Mouse (Mus musculus) adrenal gland, postnatal 25 days (tissue): ENCODE results near the gene Timm22. TPM values are rescaled to one million over a fixed set of nuclear protein-coding genes. Genes with fewer than 3 reads are reported as not detected.
A peak's percentile ranks its signal among the peaks of the same experiment; 100 is the strongest.

Source experiments
- DNase-seq: peaks from one replicate; pipeline ENCODE4 v3.0.0; 2021; ENCODE audit warnings: mixed read lengths
- long read RNA-seq: library from polyadenylated mRNA; stranded (forward); transcript quantifications from one replicate; pipeline ENCODE4 v2.0.0, GENCODE M21; 2021
- total RNA-seq: library from RNA; stranded (reverse); gene quantifications from 2 replicates; pipeline ENCODE4 v1.2.3, GENCODE M21; 2021

The Timm22 gene
- total RNA-seq: 38.9 and 47.4 TPM in 2 replicates
- long read RNA-seq, transcript Timm22-203 (3 exons, 362 nt): minor isoform, 5 of 47 reads
- long read RNA-seq, transcript Timm22-201 (4 exons, 2,817 nt): major isoform, 37 of 47 reads
- long read RNA-seq, partial matches to known transcripts: 1 of 47 reads
- long read RNA-seq, other reads (novel, unspliced or antisense): 2 of 47 reads

DNA sequence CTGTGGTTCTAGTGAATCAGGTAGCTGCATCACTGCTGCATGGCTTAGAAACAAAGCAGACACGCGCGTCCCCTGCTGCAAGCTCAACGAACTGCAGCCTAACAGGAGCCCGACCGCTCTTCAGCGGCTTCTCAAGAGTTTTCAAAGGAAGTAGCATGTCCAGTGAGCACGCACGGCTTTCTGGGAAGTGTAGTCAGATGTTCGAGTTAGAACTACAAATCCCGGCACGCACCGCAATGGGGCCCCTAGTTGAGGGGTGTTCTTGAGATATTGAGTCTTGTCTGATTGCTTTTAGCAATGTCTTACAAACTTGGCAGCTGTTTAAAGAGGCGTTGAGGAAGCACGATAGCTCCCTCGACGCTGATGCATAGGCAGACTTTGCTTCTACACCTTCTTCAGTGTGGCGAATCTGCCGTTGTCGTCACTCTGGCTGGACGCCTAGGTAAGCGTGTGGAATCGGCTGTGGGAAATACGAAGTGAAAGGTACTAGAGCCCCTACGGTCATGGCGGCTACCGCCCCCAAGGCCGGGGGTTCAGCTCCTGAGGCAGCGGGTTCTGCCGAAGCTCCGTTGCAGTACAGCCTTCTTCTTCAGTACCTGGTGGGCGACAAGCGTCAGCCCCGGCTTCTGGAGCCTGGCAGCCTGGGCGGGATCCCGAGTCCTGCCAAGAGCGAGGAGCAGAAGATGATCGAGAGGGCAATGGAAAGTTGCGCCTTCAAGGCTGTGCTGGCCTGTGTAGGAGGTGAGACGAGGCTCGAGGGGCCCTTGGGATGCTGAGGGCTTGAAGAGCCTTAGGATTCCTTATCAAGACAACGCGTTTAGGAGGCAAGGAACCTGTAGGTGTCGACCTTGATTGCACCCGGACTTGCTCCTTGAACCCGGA lies at the start of gene Timm22:
TSS of gene Timm22 (plus strand) at position 251 of the 882 bp plus-strand sequence.
- DNase-seq: peak; percentile 92

DNA sequence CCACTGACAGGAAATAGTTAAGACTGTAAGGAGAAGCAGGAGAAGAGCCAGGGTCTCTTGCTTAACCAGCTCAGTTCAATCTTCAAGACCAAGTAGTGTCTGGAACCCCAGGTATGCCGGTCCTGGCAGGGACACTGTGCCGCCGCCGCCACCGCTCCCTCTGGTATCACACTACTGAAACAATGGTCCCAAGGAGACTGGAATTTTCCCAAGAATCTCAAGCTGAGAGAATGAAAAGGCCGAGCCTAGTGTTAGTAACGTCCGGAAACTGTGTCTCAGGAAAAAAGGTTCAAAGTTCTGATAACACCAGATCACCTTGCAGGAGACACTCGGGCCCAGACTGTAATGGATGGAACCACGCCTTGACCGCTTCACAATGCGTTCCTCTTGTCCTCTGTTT lies 49.3 kb upstream of the Timm22 start:
- DNase-seq: no peak

DNA sequence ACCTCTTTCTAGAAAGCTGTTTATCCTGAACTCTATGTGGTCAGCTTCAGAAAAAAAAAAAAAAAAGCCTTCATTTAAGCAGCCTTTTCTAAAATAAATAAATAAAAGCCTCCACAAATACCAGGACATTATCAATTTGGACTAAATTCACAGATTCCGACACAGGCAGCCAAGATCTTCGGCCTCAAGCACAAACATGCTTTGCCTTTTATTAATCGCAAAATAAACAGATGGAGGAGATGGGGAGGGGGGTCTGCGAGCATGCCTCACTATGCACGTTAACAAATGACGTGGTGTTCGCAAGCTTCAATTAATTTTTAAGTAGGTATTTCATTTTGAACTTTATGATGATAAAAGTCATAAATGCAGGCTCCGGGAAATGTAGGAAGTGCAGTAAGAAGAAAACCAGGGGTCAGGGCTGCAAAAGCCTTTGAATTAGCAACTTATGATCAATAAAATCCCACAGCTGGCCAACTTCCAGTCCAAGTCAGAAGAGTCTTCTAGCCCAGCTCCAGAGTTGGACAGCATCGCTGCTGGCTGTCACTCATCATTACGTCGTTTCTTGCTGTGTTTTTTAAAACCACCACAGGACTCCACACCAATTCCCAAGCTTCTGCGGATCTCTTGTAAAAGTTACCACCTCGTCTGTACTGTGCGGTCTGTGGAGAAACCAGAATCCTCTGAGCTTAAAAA lies 48.0 kb upstream of the Timm22 start:
- DNase-seq: no peak

DNA sequence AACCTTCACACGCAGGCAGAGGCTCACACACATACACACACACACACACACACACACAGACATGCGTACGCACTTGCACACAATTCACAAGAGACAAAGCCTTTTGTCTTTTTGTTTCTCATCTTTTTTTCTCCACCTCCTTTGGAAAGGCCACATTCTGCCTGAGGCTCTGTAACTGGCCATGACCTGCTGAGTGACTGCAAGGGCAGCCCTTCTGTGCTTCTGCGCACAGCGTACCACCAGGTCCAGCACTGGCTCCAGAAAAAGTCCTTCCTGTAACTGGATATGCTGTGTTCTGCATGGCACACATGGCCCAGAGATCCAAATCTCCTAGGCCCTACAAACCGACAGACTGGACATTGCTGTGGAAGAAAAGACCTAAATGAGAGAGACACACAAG lies 46.5 kb upstream of the Timm22 start:
- DNase-seq: no peak

DNA sequence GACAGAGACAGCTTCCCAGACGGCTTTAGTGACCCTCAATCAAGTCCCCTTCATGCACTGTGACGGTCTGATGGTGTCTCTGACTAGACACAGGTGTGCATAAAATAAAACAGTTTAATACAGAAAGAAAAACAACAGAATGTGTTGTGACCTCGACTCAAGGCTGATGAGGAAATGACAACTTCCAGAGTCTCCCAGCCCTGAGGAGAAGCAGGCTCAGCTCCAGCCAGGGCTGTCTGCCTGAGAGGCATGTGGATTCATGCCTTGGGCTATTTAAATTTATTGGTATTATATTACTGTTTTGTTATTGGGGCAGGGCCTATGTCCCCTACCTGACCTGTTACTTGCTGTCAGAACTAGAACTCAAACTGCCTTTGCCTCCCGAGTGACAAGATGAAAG lies 45.3 kb upstream of the Timm22 start:
- DNase-seq: peak; percentile 25

DNA sequence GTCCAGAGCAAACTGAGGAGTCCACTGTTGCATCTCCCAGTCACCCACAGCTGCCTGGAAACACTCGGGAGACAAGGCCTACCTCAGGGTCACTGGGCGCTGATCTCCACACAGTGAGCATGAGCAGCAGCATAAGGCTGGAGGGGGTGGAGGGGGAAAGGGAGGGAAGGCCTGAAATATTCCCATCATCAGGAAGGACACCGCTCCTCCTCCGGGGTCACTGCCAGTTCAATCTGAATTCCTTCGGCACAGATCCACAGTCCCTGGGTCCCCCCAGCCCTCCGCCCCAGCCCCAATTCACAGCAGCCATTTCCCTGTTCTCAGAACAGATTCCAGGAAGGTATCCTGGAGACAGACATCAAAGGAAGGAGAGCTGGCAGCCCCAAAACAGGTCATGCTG lies 43.6 kb upstream of the Timm22 start:
- DNase-seq: peak; percentile 41

DNA sequence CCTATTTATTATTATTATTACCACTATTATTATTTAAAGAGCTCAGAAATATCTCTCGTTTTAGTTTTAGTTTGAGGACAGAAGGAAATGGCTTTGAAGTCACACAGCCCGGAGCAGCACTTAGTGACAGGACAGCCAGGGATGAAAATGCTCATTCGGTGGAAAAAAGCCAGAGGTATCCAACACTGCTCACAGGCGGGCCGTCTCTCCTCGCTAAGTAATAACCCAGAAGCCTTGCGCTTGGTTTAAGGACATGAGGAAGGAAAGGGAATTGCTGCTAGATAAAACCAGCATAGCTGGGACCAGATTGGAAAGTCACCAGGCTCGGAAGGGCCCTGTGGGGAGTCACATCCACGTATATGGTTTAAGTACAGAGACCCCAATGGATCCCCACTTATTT lies 43.1 kb upstream of the Timm22 start:
- no peak for DNase-seq

DNA sequence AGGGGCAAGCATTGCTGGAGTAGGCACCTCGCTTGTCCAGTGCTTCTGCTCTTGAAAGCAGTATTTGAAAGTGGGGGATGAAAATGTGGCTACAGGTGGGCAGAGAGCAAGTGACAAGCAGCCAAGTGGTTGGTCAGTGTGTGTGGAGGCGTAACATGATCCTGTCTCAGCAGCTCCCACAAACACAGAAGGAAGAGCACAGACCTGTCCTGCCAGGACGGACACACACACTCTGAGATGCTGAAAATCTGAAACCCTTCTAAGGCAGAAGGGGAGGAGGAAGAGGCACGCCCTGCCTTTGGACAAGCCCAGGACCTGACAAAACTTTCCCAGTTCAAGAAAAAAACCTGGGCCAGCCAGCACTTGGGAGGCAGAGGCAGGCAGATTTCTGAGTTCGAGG lies 42.7 kb upstream of the Timm22 start:
- no peak for DNase-seq

DNA sequence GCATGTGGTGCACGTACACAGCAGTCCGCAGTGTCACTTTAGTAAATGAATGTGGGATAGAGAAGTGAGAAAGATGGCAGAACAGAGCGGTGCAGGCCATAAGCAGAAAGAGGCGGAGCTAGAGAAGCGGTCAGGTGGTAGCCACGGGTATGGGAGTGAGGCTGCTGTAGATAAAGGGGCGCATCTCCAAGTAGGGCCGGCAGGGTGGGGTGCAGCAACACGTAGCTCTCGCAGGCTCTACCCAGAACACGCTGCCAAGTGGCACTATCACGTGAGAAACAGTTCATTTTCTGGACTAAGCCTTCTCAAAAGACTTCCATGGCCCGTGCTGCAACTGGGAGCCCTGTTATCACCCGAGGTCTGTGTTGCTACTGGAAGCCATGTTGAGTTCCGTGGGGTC lies 40.0 kb upstream of the Timm22 start:
- no peak for DNase-seq

DNA sequence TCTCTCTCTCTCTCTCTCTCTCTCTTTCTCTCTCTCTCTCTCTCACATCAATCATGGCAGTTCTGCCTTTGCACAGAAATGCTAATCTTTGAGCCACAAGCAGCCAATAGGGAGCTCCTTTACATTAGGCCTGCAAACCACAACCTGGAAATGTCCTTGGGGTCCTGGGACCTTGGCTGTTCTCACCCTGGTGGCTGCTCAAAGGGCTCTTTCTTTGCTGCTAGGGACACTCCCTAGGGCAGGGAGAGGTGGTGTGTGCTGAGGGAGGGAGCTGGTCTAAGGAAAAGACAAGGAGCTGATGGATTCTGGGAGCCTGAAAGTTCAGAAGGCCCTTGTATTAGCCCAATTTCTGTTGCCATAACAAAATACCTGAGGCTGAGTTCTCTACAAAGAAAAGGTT lies 36.3 kb upstream of the Timm22 start:
- DNase-seq: no peak

DNA sequence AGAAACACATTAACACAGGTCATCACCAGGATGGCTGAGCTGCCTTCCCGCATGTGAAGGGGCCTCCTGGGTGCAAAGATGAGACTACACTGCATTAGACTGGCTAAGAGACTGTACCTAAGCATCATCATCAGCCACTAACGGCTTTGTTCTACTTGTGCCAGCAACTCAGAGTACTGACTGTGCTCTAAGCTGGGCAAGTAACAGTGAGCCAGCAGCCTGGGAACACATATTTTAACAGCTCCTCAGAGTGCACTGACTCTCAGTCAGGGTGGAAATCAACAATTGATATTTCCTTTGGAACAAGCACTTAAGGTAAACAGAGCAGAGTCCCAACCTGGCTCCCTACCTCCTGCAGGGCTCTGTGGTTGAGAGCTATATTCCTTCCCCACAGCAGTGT lies 34.6 kb upstream of the Timm22 start:
- no peak for DNase-seq

DNA sequence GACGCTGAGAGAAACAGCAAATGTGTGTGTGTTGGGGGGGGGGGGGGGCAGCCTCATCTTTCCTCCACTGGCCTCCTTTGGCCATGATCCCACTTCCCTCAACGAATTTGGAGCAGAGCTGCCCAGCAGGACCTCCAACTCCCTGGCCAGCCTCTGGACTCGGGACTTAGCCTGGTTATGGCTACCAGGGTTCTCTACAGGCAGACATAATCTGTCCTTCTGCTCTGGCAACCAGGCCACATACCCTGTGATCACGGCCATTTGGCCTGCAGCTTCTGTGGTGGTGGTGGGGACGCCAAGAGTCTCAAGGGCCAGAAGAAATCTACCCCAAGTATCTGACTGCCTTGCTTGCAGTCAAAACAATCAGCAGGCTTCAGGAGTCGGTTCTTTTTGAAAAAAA lies 34.2 kb upstream of the Timm22 start:
- no peak for DNase-seq

DNA sequence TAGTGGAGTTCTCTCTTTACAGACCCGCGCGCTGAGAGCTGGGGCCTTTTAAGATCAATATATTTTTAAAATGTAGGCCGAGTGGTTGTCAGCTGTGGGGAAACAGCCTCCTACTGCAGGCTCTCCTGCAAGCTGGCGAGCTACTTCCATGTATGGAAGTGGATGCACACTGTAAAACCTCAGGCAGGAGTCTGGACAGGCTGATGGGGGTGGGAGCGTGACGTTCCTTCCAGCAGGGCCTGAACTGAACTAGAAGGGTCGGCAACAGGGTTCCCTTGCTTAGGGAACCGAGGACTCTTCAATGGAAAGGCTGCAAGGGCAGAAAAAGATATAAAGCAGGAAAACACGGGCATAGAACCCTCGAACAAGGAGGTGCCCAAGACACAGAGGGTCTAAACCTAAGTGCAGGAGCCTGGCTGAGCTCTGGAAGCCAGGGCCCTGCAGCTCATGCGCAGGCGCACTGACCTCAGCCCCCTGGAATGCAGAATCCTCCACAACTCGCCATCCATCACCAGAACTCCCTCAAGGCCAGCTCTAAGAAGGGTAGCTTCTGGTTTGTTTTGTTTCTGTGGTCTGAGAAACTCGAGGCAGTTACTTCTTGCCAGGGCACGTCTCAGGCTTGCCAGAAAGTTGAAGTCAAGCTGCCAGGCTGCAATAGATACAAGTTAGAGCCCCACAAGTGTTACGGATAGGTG lies 32.1 kb upstream of the Timm22 start:
- DNase-seq: peak; percentile 85

DNA sequence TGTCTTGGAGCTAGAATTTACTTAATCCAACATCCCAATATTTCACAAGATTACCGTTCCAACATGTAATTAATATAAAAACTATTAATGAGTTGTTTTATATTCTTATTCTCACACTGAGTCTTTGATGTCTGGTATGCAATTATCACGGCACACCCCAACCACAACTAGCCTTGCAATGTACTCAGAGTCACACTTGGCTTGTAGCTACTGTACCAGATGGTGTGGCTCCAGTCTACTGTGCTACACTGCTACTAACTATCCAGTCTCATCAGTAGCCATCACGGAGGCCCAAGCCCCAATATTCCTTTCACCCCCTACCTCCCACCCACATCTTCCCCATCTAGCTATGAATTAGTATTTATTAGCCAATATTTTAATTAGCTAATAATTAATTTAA lies 30.3 kb upstream of the Timm22 start:
- no peak for DNase-seq

DNA sequence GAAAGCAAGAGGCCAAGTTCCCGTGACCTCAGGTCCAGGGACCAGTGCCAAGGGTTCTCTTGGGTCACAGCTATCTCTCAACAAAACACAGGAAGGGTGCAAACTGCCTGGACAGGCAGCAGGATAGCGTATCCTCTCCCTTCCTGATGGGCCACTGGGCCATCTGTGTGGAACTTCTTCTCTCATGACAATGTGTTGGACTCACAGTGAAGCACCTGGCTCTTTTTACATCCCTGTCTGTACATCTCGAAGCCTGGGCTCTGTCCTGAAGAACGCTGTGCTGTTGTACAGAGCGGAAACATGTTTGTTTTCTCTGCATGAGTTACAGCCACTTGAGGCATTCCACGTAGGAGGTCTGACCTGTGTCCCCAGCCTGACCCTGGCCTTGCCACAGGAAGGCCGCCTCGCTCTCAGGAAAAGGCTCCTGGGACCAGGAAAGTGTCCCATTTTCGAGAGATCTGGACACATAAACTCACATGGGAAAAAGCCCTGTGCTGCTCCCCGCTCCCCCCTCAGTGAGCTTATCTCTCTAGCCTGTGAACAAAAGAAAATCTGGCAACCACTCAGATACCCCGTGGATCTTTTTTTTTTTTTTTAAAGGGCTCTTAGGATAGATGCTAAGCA lies 26.7 kb upstream of the Timm22 start:
- peak; percentile 48 for DNase-seq

DNA sequence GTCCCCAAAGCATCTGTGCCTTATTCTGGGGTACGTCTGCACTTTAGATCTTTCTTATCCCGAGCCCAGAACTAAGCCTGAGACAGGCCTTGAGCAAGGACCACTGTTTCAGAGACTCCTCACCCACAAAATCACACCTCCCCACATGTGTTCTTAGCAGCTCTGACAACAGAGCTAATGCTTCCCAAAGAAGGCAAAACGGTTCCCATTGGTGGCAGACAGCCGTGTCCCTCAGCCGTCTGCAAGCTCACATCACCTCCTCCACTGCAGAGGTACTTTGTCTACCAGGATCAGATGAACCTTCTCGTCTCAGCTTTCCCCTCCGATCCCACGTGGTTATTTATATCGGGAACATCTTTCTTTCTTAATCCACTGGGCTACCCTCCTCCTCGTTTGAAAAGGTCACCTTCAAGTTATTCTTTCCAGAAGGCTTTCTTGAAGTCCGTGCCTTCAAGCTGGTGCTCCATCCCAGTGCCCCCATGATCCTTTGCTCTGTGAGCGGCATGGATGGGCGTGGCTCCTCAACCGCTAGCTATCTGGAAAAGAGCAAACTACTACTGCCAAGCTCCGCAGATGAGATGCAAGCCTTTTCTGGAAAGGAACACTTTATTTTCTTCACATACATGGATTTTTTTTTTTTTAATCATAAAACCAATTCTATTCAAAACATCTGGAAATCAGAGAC lies 25.4 kb upstream of the Timm22 start:
- DNase-seq: no peak

DNA sequence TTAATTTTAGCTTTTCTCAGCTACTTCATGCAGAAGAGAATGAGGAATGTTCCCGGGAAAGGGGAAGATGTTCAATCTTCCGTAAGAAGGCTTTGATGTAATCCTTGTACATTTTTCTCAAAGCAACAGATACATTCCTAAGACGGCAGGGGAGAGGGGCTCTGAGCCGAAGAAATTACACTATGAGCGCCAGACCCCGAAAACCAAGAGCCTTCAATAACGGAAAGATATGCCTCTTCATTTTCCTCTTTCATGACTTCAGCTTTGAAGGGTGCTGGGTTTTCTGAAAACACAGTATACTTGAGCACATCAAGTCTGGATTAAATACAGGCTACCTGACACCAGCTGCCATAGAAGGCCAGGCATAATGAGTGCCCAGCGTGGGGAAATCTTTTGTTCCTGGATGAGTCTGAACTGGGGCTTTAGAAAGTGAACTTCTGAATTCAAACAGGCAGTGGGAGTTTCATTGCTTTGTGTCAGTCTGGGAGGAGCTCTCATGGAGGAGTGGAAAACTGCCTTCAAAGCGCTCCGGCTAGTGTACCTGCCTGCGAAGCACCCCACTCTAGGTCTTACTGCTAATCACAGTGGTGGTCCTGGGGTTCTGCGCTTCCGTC lies 23.9 kb upstream of the Timm22 start:
- no peak for DNase-seq

DNA sequence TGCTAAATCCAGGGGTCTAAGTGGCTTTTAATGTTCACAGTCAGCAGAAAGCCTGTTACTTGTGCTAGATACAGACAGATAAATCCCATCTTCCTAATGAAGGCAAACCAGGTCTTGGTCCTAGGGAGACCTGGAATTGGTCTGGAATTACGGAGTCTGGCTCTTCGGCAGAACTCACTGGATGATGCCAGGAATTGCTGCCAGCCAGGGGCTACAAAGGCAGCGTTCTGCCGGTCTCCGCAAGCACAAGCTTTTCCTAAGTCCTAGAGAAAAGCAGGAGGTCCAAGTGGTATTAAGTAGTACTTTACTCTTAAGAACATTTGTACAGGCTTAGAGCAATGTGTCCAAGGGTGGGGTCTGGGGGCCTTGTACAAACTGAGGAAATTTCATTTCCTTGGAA lies 22.4 kb upstream of the Timm22 start:
- no peak for DNase-seq

DNA sequence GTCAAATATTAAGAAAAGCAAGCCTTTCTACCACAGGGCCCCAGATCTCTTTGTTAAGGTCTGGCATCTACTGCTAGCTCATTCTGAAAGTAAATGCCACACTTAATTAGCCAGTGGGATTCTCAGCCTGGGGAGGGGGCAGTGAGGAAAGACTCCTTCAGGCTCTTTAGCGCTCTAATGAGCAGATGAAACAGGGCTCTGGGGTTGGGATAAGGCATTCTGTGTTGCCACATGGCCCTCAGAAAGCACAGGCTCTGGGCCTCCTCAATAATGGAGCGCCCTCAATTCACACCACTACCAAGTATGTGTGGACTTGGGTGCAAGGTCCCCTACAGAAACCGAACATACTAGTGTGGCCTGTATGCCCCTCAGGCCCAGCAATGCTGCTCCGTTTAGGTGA lies 21.7 kb upstream of the Timm22 start:
- DNase-seq: no peak

DNA sequence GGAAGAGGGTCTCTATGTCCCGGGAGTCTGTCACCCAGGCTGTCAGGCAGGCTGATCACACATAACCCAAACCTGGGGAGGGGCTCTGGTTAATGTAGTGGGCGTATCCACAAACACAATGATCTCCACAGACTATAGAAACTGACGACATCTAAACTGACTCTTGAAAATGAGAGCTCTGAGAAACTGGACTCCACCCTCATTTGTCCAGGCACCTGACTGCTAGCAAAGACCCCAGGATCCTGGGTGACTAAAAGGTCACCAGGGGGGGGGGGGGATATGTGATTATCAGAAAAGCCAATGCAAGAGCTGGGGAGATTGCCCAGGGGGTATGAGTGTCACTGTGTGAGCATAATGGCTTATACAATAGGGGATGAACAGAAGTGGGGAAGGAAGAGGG lies 21.0 kb upstream of the Timm22 start:
- no peak for DNase-seq

DNA sequence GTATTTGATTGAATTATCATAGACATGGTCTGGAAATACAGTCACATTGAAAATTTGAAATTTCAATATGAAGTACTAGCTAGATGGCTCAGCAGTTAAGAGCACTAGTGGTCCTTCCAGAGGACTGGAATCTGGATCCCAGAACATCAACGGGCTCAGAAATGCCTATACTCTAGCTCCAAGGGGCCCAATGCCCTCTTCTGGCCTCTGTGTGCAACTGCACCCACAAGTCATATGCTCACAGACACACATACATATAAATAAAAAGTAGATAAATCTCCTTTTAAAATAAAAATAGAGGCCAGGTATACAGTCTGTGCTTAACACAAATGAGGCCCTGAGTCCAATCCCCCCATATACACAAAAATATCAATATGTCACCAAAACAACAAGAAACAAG lies 19.7 kb upstream of the Timm22 start:
- DNase-seq: no peak
